Mouse (Mus musculus): ENCODE data around the gene Cxcl1. TPM values are rescaled to one million over a fixed set of nuclear protein-coding genes. Genes with fewer than 3 reads are reported as not detected.

The Cxcl1 gene
- polyA plus RNA-seq, 2 experiments: 2.5 to 5.9 TPM

DNA sequence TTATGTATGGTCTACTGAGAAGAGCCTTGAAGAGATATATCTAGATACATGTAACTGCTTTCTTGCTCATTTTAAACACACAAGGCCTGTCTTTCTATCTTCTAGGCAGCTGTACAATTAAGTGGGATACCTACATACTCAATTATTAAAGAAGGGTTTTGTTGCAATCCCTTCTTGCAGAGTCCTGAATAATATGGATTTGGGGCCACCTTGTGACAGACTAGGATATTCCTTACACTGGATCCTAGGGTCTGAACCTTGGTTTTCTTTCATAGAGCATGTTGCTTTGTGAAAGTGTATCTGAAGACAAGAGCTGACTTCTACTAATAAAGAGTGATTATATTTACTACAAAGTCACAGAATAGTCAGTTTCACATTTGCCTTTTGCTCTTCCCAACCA lies 24.3 kb upstream of the Cxcl1 start:
- TF ChIP-seq CTCF (IDR thresholded peaks at IDR 0.05; ENCODE audit: low read depth) (no peak), EP300 (IDR thresholded peaks at IDR 0.05; ENCODE audit: low read depth) (no peak)
- no peaks in the 10 kb centered on the region for H3K27me3 ChIP-seq (ENCODE audit: control insufficient read depth, insufficient read depth, low read length)
- DNase-seq (ENCODE audit: low read depth in 3 of 3, low spot score in 3 of 3) (no peak), ATAC-seq (ENCODE audit: insufficient read depth) (no peak)
- H3K27ac ChIP-seq: no peak overlapping the region
- no peak overlapping the region for H3K4me3 ChIP-seq (ENCODE audit: insufficient read depth in 1 of 2, low read depth in 2 of 2, low read length in 2 of 2)
- H3K9ac ChIP-seq (replicated peaks): no peak overlapping the region
- H3K4me2 ChIP-seq (ENCODE audit: low read depth): no peak overlapping the region
- H3K36me3 ChIP-seq (replicated peaks; ENCODE audit: control insufficient read depth, insufficient read depth, low read depth): no peaks in the 10 kb centered on the region
- H3K4me1 ChIP-seq (replicated peaks; ENCODE audit: control insufficient read depth in 2 of 2, insufficient read depth in 2 of 2, low read length in 1 of 2): no peaks in the 10 kb centered on the region
- no peaks in the 10 kb centered on the region for H3K9me3 ChIP-seq (ENCODE audit: control insufficient read depth, low read length)

GRCm38 (mm10) chr5:90872377-90872776 lies 18.7 kb upstream of the Cxcl1 start:
- Histone ChIP-seq H3K27ac (no peak overlapping the region), H3K9ac (replicated peaks) (no peak overlapping the region), H3K4me2 (ENCODE audit: low read depth) (no peak overlapping the region), H3K27me3 (ENCODE audit: control insufficient read depth, insufficient read depth, low read length) (no peaks in the 10 kb centered on the region), H3K4me3 (ENCODE audit: insufficient read depth in 1 of 2, low read depth in 2 of 2, low read length in 2 of 2) (no peak overlapping the region), H3K9me3 (ENCODE audit: control insufficient read depth, low read length) (no peaks in the 10 kb centered on the region), H3K36me3 (replicated peaks; ENCODE audit: control insufficient read depth, insufficient read depth, low read depth) (no peaks in the 10 kb centered on the region), H3K4me1 (replicated peaks; ENCODE audit: control insufficient read depth in 2 of 2, insufficient read depth in 2 of 2, low read length in 1 of 2) (peaks cover 0 to 2% of the 10 kb centered on the region in 2 experiments; a peak in 1 of 4 replicates)
- ATAC-seq (ENCODE audit: insufficient read depth) (peak; percentile 59; the same call in 1 of the 2 replicates), DNase-seq (ENCODE audit: low read depth in 3 of 3, low spot score in 3 of 3) (no peak)
- TF ChIP-seq EP300 (IDR thresholded peaks at IDR 0.05; ENCODE audit: low read depth): no peak
- no peak for TF ChIP-seq CTCF (IDR thresholded peaks at IDR 0.05; ENCODE audit: low read depth)
- WGBS (ENCODE audit: insufficient replicate concordance): 49% methylated on average over 7 of the region's 7 CpGs

GRCm38 (mm10) chr5:90876045-90876444 lies 15.0 kb upstream of the Cxcl1 start:
- Histone ChIP-seq H3K36me3 (replicated peaks; ENCODE audit: control insufficient read depth, insufficient read depth, low read depth) (no peaks in the 10 kb centered on the region), H3K4me3 (ENCODE audit: insufficient read depth in 1 of 2, low read depth in 2 of 2, low read length in 2 of 2) (no peak overlapping the region), H3K9me3 (ENCODE audit: control insufficient read depth, low read length) (no peaks in the 10 kb centered on the region), H3K27me3 (ENCODE audit: control insufficient read depth, insufficient read depth, low read length) (no peaks in the 10 kb centered on the region), H3K9ac (replicated peaks) (no peak overlapping the region), H3K27ac (no peak overlapping the region), H3K4me2 (ENCODE audit: low read depth) (no peak overlapping the region), H3K4me1 (replicated peaks; ENCODE audit: control insufficient read depth in 2 of 2, insufficient read depth in 2 of 2, low read length in 1 of 2) (peaks cover 0 to 2% of the 10 kb centered on the region in 2 experiments; a peak in 1 of 4 replicates)
- WGBS (ENCODE audit: insufficient replicate concordance): 44% methylated on average over 4 of the region's 4 CpGs
- TF ChIP-seq EP300 (IDR thresholded peaks at IDR 0.05; ENCODE audit: low read depth) (no peak), CTCF (IDR thresholded peaks at IDR 0.05; ENCODE audit: low read depth) (no peak)
- DNase-seq (ENCODE audit: low read depth in 3 of 3, low spot score in 3 of 3) (no peak), ATAC-seq (ENCODE audit: insufficient read depth) (no peak)

- Histone ChIP-seq H3K9ac (replicated peaks) (no peak overlapping the region), H3K4me3 (ENCODE audit: insufficient read depth in 1 of 2, low read depth in 2 of 2, low read length in 2 of 2) (no peak overlapping the region), H3K36me3 (replicated peaks; ENCODE audit: control insufficient read depth, insufficient read depth, low read depth) (no peaks in the 10 kb centered on the region), H3K4me1 (replicated peaks; ENCODE audit: control insufficient read depth in 2 of 2, insufficient read depth in 2 of 2, low read length in 1 of 2) (peaks cover 0 to 2% of the 10 kb centered on the region in 2 experiments; a peak in 1 of 4 replicates), H3K27me3 (ENCODE audit: control insufficient read depth, insufficient read depth, low read length) (no peaks in the 10 kb centered on the region), H3K4me2 (ENCODE audit: low read depth) (no peak overlapping the region), H3K27ac (no peak overlapping the region), H3K9me3 (ENCODE audit: control insufficient read depth, low read length) (no peaks in the 10 kb centered on the region)
- TF ChIP-seq EP300 (IDR thresholded peaks at IDR 0.05; ENCODE audit: low read depth): no peak
- no peak for TF ChIP-seq CTCF (IDR thresholded peaks at IDR 0.05; ENCODE audit: low read depth)
- ATAC-seq (ENCODE audit: insufficient read depth) (no peak), DNase-seq (ENCODE audit: low read depth in 3 of 3, low spot score in 3 of 3) (no peak)
- WGBS (ENCODE audit: insufficient replicate concordance): 40% methylated on average over 8 of the region's 8 CpGs
Observed at GRCm38 (mm10) chr5:90876471-90877172, 14.4 kb upstream of the Cxcl1 start.

DNA sequence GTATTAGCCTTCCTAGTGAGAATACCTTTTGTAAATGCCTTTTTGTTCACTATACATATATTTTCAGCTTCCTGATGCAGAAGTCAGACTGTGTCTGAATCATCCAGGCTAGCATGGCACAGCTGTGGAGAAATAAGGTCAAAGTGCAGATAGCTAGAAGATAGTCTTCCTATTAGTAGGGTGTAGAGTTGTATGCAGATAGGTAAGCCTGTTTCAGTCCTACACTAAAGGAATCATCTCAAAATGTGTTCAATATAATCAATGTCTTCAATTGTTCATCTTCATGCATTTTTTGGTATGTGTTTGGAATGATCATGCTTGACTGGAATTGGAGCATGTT lies 13.9 kb upstream of the Cxcl1 start:
- Histone ChIP-seq H3K27ac (no peak overlapping the region), H3K4me1 (replicated peaks; ENCODE audit: control insufficient read depth in 2 of 2, insufficient read depth in 2 of 2, low read length in 1 of 2) (peaks cover 0 to 2% of the 10 kb centered on the region in 2 experiments; a peak in 1 of 4 replicates), H3K4me3 (ENCODE audit: insufficient read depth in 1 of 2, low read depth in 2 of 2, low read length in 2 of 2) (no peak overlapping the region), H3K9ac (replicated peaks) (no peak overlapping the region), H3K4me2 (ENCODE audit: low read depth) (no peak overlapping the region), H3K36me3 (replicated peaks; ENCODE audit: control insufficient read depth, insufficient read depth, low read depth) (no peaks in the 10 kb centered on the region), H3K27me3 (ENCODE audit: control insufficient read depth, insufficient read depth, low read length) (no peaks in the 10 kb centered on the region), H3K9me3 (ENCODE audit: control insufficient read depth, low read length) (no peaks in the 10 kb centered on the region)
- ATAC-seq (ENCODE audit: insufficient read depth): no peak
- TF ChIP-seq EP300 (IDR thresholded peaks at IDR 0.05; ENCODE audit: low read depth) (no peak), CTCF (IDR thresholded peaks at IDR 0.05; ENCODE audit: low read depth) (no peak)
- no peak for DNase-seq (ENCODE audit: low read depth in 3 of 3, low spot score in 3 of 3)

All from liver, embryonic 14.5 days (tissue).